Mouse (Mus musculus) gonadal fat pad, adult 2 months (tissue): ENCODE results near the gene Kcna2. TPM values are rescaled to one million over a fixed set of nuclear protein-coding genes. Genes with fewer than 3 reads are reported as not detected.

Experiments used
- DNase-seq: peaks from one replicate; pipeline ENCODE4 v3.0.0-alpha.2; 2012; ENCODE audit warnings: low read depth
- polyA plus RNA-seq: library from polyadenylated mRNA; depleted of rRNA; stranded (reverse); fragments of >200 nt; gene quantifications from 2 replicates; pipeline ENCODE4 v1.2.3, GENCODE M21; 2012; rRNA removed

Gene Kcna2
- polyA plus RNA-seq: 0.54 and 0.57 TPM in 2 replicates

GRCm38 (mm10) chr3:107100811-107101455 lies at the start of gene Kcna2:
Gene Kcna2 (plus strand): TSS chr3:107101146.
- no peak for DNase-seq

- no peak for DNase-seq
Observed at GRCm38 (mm10) chr3:107061468-107061867, 39.5 kb upstream of the Kcna2 start.

- no peak for DNase-seq
Observed at GRCm38 (mm10) chr3:107062771-107063170, 38.2 kb upstream of the Kcna2 start.

GRCm38 (mm10) chr3:107065510-107066095 lies 35.3 kb upstream of the Kcna2 start:
- no peak for DNase-seq

- no peak for DNase-seq
Observed at GRCm38 (mm10) chr3:107066165-107066850, 34.6 kb upstream of the Kcna2 start.

GRCm38 (mm10) chr3:107067245-107067644 lies 33.7 kb upstream of the Kcna2 start:
- no peak for DNase-seq

- DNase-seq: no peak
Observed at GRCm38 (mm10) chr3:107073863-107074262, 27.1 kb upstream of the Kcna2 start.

GRCm38 (mm10) chr3:107075705-107076104 lies 25.2 kb upstream of the Kcna2 start:
- no peak for DNase-seq

- no peak for DNase-seq
Observed at GRCm38 (mm10) chr3:107076658-107077057, 24.3 kb upstream of the Kcna2 start.

- DNase-seq: no peak
Observed at GRCm38 (mm10) chr3:107077101-107077500, 23.8 kb upstream of the Kcna2 start.

GRCm38 (mm10) chr3:107080803-107081202 lies 20.1 kb upstream of the Kcna2 start:
- no peak for DNase-seq

- no peak for DNase-seq
Observed at GRCm38 (mm10) chr3:107081227-107081626, 19.7 kb upstream of the Kcna2 start.

GRCm38 (mm10) chr3:107084586-107084985 lies 16.4 kb upstream of the Kcna2 start:
- no peak for DNase-seq

- DNase-seq: no peak
Observed at GRCm38 (mm10) chr3:107087410-107087809, 13.5 kb upstream of the Kcna2 start.

- DNase-seq: no peak
Observed at GRCm38 (mm10) chr3:107088820-107089219, 12.1 kb upstream of the Kcna2 start.

- no peak for DNase-seq
Observed at GRCm38 (mm10) chr3:107089475-107089874, 11.5 kb upstream of the Kcna2 start.

GRCm38 (mm10) chr3:107090001-107090400 lies 10.9 kb upstream of the Kcna2 start:
- no peak for DNase-seq

GRCm38 (mm10) chr3:107090403-107091150 lies 10.4 kb upstream of the Kcna2 start:
- DNase-seq: no peak

GRCm38 (mm10) chr3:107094028-107094427 lies 6.9 kb upstream of the Kcna2 start:
- no peak for DNase-seq

GRCm38 (mm10) chr3:107096269-107096731 lies 4.6 kb upstream of the Kcna2 start:
- no peak for DNase-seq

- no peak for DNase-seq
Observed at GRCm38 (mm10) chr3:107099866-107100265, 1.1 kb upstream of the Kcna2 start.

- DNase-seq: no peak
Observed at GRCm38 (mm10) chr3:107101456-107101786, 475 bp downstream of the Kcna2 start.
